Mouse (Mus musculus): ENCODE data around the gene Myzap. TPM values are rescaled to one million over a fixed set of nuclear protein-coding genes. Genes with fewer than 3 reads are reported as not detected.

The Myzap gene
- polyA plus RNA-seq, 1 experiment from 2014 or later, result 2.3 TPM

GRCm38 (mm10) chr9:71592577-71593285 is 571 bp upstream of the Myzap start:
- H3K27ac ChIP-seq (replicated peaks), result no peak overlapping the region
- peak overlapping the region; percentile 90 for H3K4me2 ChIP-seq
- ATAC-seq (ENCODE audit: low FRiP score, low read depth), result no peak
- no peaks in the 10 kb centered on the region for H3K36me3 ChIP-seq
- H3K27me3 ChIP-seq, result no peaks in the 10 kb centered on the region
- H3K4me3 ChIP-seq, result peak overlapping the region; percentile 59
- 41% methylated on average over 6 of the region's 6 CpGs for WGBS
- peaks cover 13% of the 10 kb centered on the region for H3K4me1 ChIP-seq (replicated peaks)
- H3K9ac ChIP-seq, result peak overlapping the region; percentile 62; the same call in 1 of the 2 replicates
- no peaks in the 10 kb centered on the region for H3K9me3 ChIP-seq

- ATAC-seq (ENCODE audit: low FRiP score, low read depth), result no peak
- H3K4me1 ChIP-seq (replicated peaks), result peaks cover 13% of the 10 kb centered on the region
- WGBS, result 78% methylated on average over 5 of the region's 5 CpGs
Observed at GRCm38 (mm10) chr9:71591106-71591505, 1.1 kb downstream of the Myzap start.

GRCm38 (mm10) chr9:71589771-71590170 is 2.4 kb downstream of the Myzap start:
- Histone ChIP-seq H3K36me3 (no peaks in the 10 kb centered on the region), H3K27me3 (no peaks in the 10 kb centered on the region), H3K4me1 (replicated peaks) (peaks cover 13% of the 10 kb centered on the region), H3K4me3 (no peak overlapping the region), H3K9me3 (no peaks in the 10 kb centered on the region), H3K9ac (no peak overlapping the region), H3K4me2 (no peak overlapping the region), H3K27ac (replicated peaks) (no peak overlapping the region)
- 70% methylated on average over 7 of the region's 7 CpGs for WGBS
- ATAC-seq (ENCODE audit: low FRiP score, low read depth), result no peak

More at GRCm38 (mm10) chr9:71591106-71591505, 1.1 kb downstream of the Myzap start:
- Histone ChIP-seq H3K36me3 (no peaks in the 10 kb centered on the region), H3K9ac (no peak overlapping the region), H3K27me3 (no peaks in the 10 kb centered on the region), H3K4me3 (no peak overlapping the region), H3K27ac (replicated peaks) (no peak overlapping the region), H3K9me3 (no peaks in the 10 kb centered on the region), H3K4me2 (0 out of 2 replicates have a peak overlapping the region, but pooled peaks have one; percentile 90)

DNA sequence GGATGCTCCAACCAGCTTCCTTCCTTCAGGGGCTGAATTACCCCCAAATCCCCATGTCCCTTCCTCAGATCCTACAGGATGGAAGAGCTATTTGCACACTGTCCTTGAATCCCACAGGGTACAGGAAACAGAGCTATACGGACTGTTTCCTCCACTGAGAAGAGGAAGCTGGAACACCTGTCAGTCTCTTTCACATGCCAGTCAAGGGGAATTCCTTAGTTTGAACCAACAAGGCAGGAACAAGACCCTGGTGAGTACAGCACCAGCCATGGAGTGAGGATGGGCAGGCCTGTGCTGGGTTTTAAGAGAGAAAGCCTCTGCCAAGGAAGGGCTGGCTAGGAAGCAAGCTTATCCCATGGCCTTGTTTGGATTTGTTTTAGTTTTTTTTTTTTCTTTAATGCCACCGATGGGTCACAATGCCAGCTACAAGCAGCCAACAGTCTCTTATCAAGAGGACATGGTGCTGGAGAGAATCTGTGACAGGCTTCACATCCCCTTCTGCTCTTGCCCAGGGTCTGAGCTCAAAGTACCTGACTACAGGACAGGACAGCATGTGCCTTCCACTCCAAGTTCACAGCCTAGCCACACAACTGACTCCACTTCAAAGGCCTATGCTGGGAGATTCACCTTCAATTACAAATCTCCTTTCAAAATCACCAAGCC is 3.1 kb downstream of the Myzap start:
- 89% methylated on average over 2 of the region's 2 CpGs for WGBS

DNA sequence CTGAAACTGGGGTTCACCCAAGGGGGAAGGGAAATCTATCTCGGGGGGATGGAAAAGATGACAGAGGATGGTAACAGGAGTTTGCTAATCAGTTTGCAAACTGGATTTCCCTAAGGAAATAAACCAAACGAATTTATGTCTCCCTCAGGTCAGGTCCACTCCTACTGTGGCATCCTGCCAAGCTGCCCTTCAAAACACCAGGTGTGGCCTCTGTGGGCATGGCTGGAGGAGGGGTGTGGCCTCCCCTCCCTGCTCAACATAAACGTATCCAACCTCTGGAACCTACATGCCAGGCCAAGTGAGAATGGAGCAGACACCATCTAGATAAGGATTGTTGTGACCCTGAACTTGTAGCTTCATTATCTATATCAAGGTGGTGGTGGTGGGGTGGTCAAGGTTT is 5.8 kb downstream of the Myzap start:
- Histone ChIP-seq H3K9me3 (no peaks in the 10 kb centered on the region), H3K36me3 (no peaks in the 10 kb centered on the region), H3K4me1 (replicated peaks) (no peaks in the 10 kb centered on the region), H3K9ac (no peak overlapping the region), H3K27me3 (no peaks in the 10 kb centered on the region), H3K4me2 (no peak overlapping the region), H3K27ac (replicated peaks) (no peak overlapping the region), H3K4me3 (no peak overlapping the region)
- 59% methylated on average over 3 of the region's 3 CpGs for WGBS
- ATAC-seq (ENCODE audit: low FRiP score, low read depth), result no peak

More for the DNA sequence above, 3.1 kb downstream of the Myzap start:
- no peaks in the 10 kb centered on the region for H3K9me3 ChIP-seq
- H3K9ac ChIP-seq, result no peak overlapping the region
- H3K36me3 ChIP-seq, result no peaks in the 10 kb centered on the region
- ATAC-seq (ENCODE audit: low FRiP score, low read depth), result no peak
- H3K4me1 ChIP-seq (replicated peaks), result peaks cover 13% of the 10 kb centered on the region
- no peak overlapping the region for H3K27ac ChIP-seq (replicated peaks)
- H3K4me3 ChIP-seq, result no peak overlapping the region
- H3K27me3 ChIP-seq, result no peaks in the 10 kb centered on the region
- no peak overlapping the region for H3K4me2 ChIP-seq

DNA sequence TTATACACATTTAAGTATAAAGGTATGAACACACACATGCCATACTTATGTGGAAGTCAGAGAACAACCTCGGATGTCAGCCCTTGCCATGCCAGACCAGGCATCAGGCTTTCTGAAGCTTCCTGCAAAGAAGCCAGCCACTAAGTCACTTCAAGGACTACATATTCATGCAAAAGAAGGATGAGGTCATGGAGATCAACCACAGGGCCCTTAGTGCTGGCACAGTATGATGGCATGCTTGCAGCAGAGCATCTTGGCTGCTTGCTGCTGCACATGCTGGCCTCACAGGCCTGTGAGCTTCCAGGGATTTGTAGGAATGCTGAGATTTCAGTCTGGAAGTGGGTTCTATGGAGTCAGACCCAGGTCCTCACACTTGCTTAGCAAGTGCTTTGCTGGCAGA is 9.4 kb downstream of the Myzap start:
- Histone ChIP-seq H3K4me1 (replicated peaks) (no peaks in the 10 kb centered on the region), H3K4me3 (no peak overlapping the region), H3K27ac (replicated peaks) (no peak overlapping the region), H3K9ac (no peak overlapping the region), H3K36me3 (no peaks in the 10 kb centered on the region), H3K4me2 (no peak overlapping the region), H3K27me3 (no peaks in the 10 kb centered on the region), H3K9me3 (no peaks in the 10 kb centered on the region)
- WGBS, result 77% methylated on average over 1 of the region's 1 CpGs
- ATAC-seq (ENCODE audit: low FRiP score, low read depth), result no peak

- H3K9ac ChIP-seq, result no peak overlapping the region
- peak; percentile 65; the same call in 1 of the 2 replicates for ATAC-seq (ENCODE audit: low FRiP score, low read depth)
- no peak overlapping the region for H3K4me2 ChIP-seq
- no peaks in the 10 kb centered on the region for H3K36me3 ChIP-seq
- H3K27me3 ChIP-seq, result no peaks in the 10 kb centered on the region
- 54% methylated on average over 7 of the region's 7 CpGs for WGBS
- no peak overlapping the region for H3K27ac ChIP-seq (replicated peaks)
- no peaks in the 10 kb centered on the region for H3K4me1 ChIP-seq (replicated peaks)
- no peaks in the 10 kb centered on the region for H3K9me3 ChIP-seq
- no peak overlapping the region for H3K4me3 ChIP-seq
Observed at GRCm38 (mm10) chr9:71578896-71579564, 13.1 kb downstream of the Myzap start.

- H3K27ac ChIP-seq (replicated peaks), result no peak overlapping the region
- no peak overlapping the region for H3K4me2 ChIP-seq
- no peaks in the 10 kb centered on the region for H3K36me3 ChIP-seq
- no peaks in the 10 kb centered on the region for H3K27me3 ChIP-seq
- no peaks in the 10 kb centered on the region for H3K4me1 ChIP-seq (replicated peaks)
- H3K9me3 ChIP-seq, result no peaks in the 10 kb centered on the region
- H3K4me3 ChIP-seq, result no peak overlapping the region
- ATAC-seq (ENCODE audit: low FRiP score, low read depth), result no peak
- no peak overlapping the region for H3K9ac ChIP-seq
- 91% methylated on average over 3 of the region's 3 CpGs for WGBS
Observed at GRCm38 (mm10) chr9:71574440-71574839, 17.7 kb downstream of the Myzap start.

DNA sequence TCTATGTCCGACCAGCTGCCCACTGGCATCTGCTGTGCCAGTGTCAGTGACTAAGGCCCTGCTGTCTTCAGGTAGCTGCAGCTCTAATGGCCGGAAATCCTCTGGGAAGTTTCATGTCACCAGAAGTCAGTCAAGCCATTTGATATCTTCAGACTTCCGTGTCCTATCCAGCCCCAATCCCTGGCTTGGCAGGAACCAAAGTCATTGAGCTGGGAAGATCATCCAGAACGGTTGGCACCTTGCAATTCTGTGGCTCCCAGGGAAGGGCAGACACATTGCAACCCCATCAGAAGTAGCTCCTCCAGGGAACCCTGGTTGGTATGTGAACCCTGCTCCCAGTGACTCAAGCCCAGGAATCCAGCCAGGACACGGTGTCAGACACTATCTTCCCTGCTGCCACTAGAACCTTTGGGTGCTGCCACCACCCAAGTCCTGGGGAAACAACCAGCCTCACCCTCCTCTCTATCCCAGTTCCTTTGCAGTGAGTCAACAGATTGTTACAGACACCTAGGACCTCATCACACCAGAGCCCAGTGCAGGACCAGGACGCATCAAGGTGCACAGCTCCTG is 18.3 kb downstream of the Myzap start:
- 91% methylated on average over 6 of the region's 6 CpGs for WGBS
- Histone ChIP-seq H3K27ac (replicated peaks) (no peak overlapping the region), H3K4me2 (no peak overlapping the region), H3K9ac (no peak overlapping the region), H3K4me1 (replicated peaks) (no peaks in the 10 kb centered on the region), H3K27me3 (no peaks in the 10 kb centered on the region), H3K9me3 (no peaks in the 10 kb centered on the region), H3K4me3 (no peak overlapping the region), H3K36me3 (no peaks in the 10 kb centered on the region)
- ATAC-seq (ENCODE audit: low FRiP score, low read depth), result no peak

GRCm38 (mm10) chr9:71571150-71571633 is 21.0 kb downstream of the Myzap start:
- no peak overlapping the region for H3K9ac ChIP-seq

GRCm38 (mm10) chr9:71570170-71570569 is 22.0 kb downstream of the Myzap start:
- no peak overlapping the region for H3K4me3 ChIP-seq
- no peak overlapping the region for H3K27ac ChIP-seq (replicated peaks)
- H3K4me1 ChIP-seq (replicated peaks), result no peaks in the 10 kb centered on the region
- H3K9me3 ChIP-seq, result no peaks in the 10 kb centered on the region
- H3K27me3 ChIP-seq, result no peaks in the 10 kb centered on the region
- H3K9ac ChIP-seq, result no peak overlapping the region
- WGBS, result 77% methylated on average over 7 of the region's 7 CpGs
- H3K4me2 ChIP-seq, result no peak overlapping the region
- ATAC-seq (ENCODE audit: low FRiP score, low read depth), result no peak
- H3K36me3 ChIP-seq, result no peaks in the 10 kb centered on the region

More at GRCm38 (mm10) chr9:71571150-71571633, 21.0 kb downstream of the Myzap start:
- Histone ChIP-seq H3K27ac (replicated peaks) (no peak overlapping the region), H3K36me3 (no peaks in the 10 kb centered on the region), H3K4me3 (no peak overlapping the region), H3K4me1 (replicated peaks) (no peaks in the 10 kb centered on the region), H3K27me3 (no peaks in the 10 kb centered on the region), H3K4me2 (no peak overlapping the region), H3K9me3 (no peaks in the 10 kb centered on the region)
- ATAC-seq (ENCODE audit: low FRiP score, low read depth), result no peak
- WGBS, result 79% methylated on average over 7 of the region's 7 CpGs
